Mouse (Mus musculus) stomach, embryonic 14.5 days (tissue): ENCODE results near the gene Olfm2. TPM values are rescaled to one million over a fixed set of nuclear protein-coding genes. Genes with fewer than 3 reads are reported as not detected.

Source experiments
- ATAC-seq: fragments of 200-750 bp; cut with Nextera tagmentation; 2 replicates; pipeline ENCODE4 v1.8.0; 2017; ENCODE audit warnings: low read depth, moderate TSS enrichment; ENCODE audit not compliant: insufficient number of reproducible peaks, insufficient read depth, low FRiP score
- H3K27ac ChIP-seq: fragments of 300-500 bp; sonication (generic); 2 replicates; pipeline ENCODE4 v1.5.1; 2014; ENCODE audit warnings: mild to moderate bottlenecking, low read length, moderate library complexity, mixed read lengths
- H3K27me3 ChIP-seq: fragments of 300-500 bp; sonication (generic); 2 replicates; pipeline ENCODE4 v1.6.1; 2014; ENCODE audit warnings: low read length, control low read depth, mixed read lengths; ENCODE audit not compliant: control insufficient read depth, insufficient read depth
- H3K36me3 ChIP-seq: fragments of 300-500 bp; sonication (generic); 2 replicates; pipeline ENCODE4 v1.6.1; 2014; ENCODE audit warnings: mild to moderate bottlenecking, control low read depth, low read length, moderate library complexity, mixed read lengths; ENCODE audit not compliant: control insufficient read depth, insufficient read depth
- H3K4me1 ChIP-seq: fragments of 300-500 bp; sonication (generic); 2 replicates; pipeline ENCODE4 v1.6.1; 2014; ENCODE audit warnings: low read length, control low read depth, mixed read lengths; ENCODE audit not compliant: control insufficient read depth, insufficient read depth
- H3K4me2 ChIP-seq: fragments of 300-500 bp; sonication (generic); replicated peaks from 2 replicates; pipeline ENCODE4 v1.6.1; 2014; ENCODE audit warnings: low read depth, low read length, control low read depth
- H3K4me3 ChIP-seq: fragments of 300-500 bp; sonication (generic); 2 replicates; pipeline ENCODE4 v1.5.1; 2014; ENCODE audit warnings: low read depth, low read length, control low read depth
- H3K9ac ChIP-seq: fragments of 300-500 bp; sonication (generic); replicated peaks from 2 replicates; pipeline ENCODE4 v1.6.1; 2014; ENCODE audit warnings: low read depth, mild to moderate bottlenecking, control low read depth, low read length, moderate library complexity, mixed read lengths
- H3K9me3 ChIP-seq: fragments of 300-500 bp; sonication (generic); 2 replicates; pipeline ENCODE4 v1.6.1; 2016; ENCODE audit warnings: low read depth, low read length, control low read depth; ENCODE audit not compliant: control insufficient read depth
- WGBS: fragments of 180-500 bp; shearing (Covaris S2); extraction: QIAGEN DNeasy Blood & Tissue Kit; methylation state at CpG from one replicate; pipeline ENCODE4 v1.1.7; 2014; 5-methylcytosine and 5-hydroxymethylcytosine counted together
- polyA plus RNA-seq: library from polyadenylated mRNA; unstranded; fragments of >200 nt; fragmentation: Nextera tagmentation; extraction: Ambion mirVana; gene quantifications from 2 replicates; pipeline ENCODE4 v1.2.1, GENCODE M21; 2014

Olfm2 gene
- polyA plus RNA-seq, 1 experiment from 2014 or later = 8.6 TPM

DNA sequence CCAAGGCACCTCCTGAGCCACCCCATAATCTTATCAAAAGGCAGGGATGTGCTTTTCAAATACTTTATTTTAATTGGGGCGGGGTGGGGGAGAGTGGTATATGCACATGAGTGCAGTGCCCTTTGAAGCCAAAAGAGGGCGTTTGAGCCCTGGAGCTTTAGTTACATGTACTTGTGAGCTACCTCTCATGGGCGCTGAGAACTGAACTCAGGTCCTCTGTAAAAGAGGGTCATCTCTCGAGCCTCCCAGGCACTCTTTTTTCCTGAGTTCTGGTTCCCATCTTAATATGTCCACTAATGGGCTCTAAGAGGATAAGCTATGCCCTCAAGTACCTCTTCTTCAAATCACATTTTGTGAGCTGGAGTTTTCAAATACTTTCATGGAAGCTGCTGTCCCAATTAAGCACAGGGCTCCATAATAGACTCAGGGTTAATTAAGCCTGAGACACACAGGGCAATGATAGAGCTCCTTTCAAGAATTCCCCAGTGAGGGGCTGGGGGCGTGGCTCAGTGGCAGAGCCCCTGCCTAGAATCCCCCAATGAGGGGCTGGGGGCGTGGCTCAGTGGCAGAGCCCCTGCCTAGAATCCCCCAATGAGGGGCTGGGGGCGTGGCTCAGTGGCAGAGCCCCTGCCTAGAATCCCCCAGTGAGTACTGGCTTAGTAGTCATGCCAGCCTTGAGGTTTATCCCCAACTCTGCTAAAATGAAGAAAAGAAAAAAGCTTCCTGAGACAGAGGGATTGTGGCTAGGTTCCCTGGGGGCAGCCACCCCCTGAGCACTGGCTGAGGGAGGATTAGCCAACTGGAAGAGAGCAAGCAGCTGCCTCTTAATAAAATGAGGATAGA, 64.4 kb downstream of the Olfm2 start:
- Histone ChIP-seq H3K9me3 (no peaks in the 10 kb centered on the region), H3K36me3 (no peaks in the 10 kb centered on the region), H3K9ac (no peak overlapping the region), H3K4me2 (no peak overlapping the region), H3K27ac (no peak overlapping the region), H3K4me1 (no peaks in the 10 kb centered on the region), H3K27me3 (no peaks in the 10 kb centered on the region), H3K4me3 (no peak overlapping the region)
- no peak for ATAC-seq
- 52% methylated on average over 6 of the region's 7 CpGs for WGBS

DNA sequence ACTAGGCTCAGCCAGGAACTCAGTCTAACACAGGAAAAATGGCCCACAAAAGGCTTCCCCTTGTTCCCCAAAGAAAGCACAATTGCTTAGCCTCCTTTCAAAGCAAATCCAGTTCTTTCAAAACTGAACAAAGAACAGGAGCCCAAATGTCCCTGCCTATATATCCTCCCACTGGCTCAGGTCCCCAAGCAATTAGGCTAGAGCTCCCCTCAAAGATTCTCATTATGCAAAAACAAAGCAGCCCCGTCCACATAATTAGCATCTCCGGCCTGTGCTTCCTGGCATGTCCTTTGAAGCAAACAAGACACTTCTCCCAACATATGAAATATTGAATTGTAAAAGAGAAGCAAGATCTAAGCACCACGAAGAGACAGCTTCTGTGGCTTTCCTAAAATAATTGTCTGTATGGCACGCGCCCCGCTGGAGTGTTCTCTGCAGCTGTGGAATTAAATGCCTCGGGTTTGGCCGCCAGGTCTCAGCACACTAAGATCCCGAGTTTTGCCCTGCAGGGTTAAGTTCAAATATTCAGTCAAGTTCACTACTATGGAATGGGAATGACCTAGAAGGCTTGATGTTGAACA, 65.7 kb downstream of the Olfm2 start:
- 79% methylated on average over 9 of the region's 9 CpGs for WGBS

DNA sequence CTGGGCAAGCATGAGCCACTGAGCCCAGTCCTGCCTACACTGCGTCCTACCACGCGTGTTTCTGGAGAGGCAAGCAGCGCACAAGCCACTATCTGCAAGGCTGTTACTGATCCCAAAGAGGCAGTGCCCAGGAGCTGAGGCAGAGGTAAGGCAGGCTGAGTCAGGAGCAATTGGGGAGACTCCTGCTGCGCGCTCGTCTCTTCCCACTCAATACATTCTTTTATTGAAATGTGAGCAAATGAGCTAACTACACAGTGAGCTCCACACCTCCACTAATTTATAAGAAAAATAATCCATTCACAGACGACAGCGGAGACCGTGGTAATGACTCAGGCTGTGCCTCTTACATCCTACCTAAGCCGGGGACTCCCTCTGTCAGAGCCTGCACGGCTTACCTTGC, 68.3 kb downstream of the Olfm2 start:
- ATAC-seq = no peak
- WGBS = 87% methylated on average over 12 of the region's 12 CpGs
- Histone ChIP-seq H3K9me3 (no peaks in the 10 kb centered on the region), H3K27me3 (no peaks in the 10 kb centered on the region), H3K9ac (no peak overlapping the region), H3K4me3 (no peak overlapping the region), H3K27ac (no peak overlapping the region), H3K4me1 (no peaks in the 10 kb centered on the region), H3K36me3 (no peaks in the 10 kb centered on the region), H3K4me2 (no peak overlapping the region)

More for the DNA sequence above, 65.7 kb downstream of the Olfm2 start:
- no peak overlapping the region for H3K27ac ChIP-seq
- no peak overlapping the region for H3K9ac ChIP-seq
- no peaks in the 10 kb centered on the region for H3K36me3 ChIP-seq
- no peak overlapping the region for H3K4me2 ChIP-seq
- H3K4me3 ChIP-seq = no peak overlapping the region
- no peak for ATAC-seq
- H3K27me3 ChIP-seq = no peaks in the 10 kb centered on the region
- no peaks in the 10 kb centered on the region for H3K9me3 ChIP-seq
- no peaks in the 10 kb centered on the region for H3K4me1 ChIP-seq

DNA sequence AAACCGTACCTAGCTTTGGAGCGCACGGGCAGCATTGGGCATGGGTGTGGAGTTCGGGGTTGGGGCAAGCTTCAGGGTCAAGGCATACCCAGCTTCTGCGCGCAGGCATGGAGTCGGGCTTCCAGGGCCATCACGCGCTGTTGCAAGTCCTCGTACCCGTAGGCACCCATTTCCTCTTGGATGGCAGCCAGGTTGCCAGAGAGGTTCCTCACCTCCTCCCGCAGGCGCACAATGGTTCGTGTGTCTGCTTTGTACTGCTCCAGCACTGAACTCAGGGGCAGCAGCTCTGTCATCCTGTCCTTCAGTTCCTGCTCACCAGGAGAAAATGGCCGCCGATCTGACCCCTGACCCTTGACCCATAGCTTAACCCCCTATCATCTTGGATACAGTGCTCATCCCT, 74.1 kb downstream of the Olfm2 start:
- no peak for ATAC-seq
- H3K27me3 ChIP-seq = no peaks in the 10 kb centered on the region
- H3K9me3 ChIP-seq = no peaks in the 10 kb centered on the region
- H3K27ac ChIP-seq = no peak overlapping the region
- H3K9ac ChIP-seq = no peak overlapping the region
- H3K4me3 ChIP-seq = no peak overlapping the region
- H3K36me3 ChIP-seq = no peaks in the 10 kb centered on the region
- no peak overlapping the region for H3K4me2 ChIP-seq
- no peaks in the 10 kb centered on the region for H3K4me1 ChIP-seq
- 87% methylated on average over 16 of the region's 16 CpGs for WGBS

DNA sequence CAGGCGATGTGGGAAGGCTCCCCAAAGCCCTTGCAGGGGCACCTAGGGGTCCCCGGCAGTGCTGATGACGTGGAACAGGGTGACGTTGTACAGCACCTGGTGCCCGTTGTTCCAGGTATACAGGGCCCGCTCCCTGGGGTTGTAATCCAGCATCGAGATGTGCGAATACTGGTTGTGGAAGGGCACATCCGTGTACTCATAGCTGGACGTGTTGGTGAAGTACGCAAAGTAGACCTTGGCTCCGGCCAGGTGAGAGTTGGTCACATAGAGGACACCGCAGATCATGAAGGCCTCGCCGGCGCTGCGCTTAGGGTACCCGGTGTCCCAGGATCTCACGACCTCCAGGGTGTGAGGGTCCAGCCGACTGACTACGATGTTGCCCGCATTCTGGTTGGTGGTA, 78.1 kb downstream of the Olfm2 start:
- no peaks in the 10 kb centered on the region for H3K27me3 ChIP-seq
- H3K27ac ChIP-seq = no peak overlapping the region
- no peak overlapping the region for H3K9ac ChIP-seq
- ATAC-seq = no peak
- H3K4me1 ChIP-seq = no peaks in the 10 kb centered on the region
- H3K4me3 ChIP-seq = no peak overlapping the region
- H3K9me3 ChIP-seq = no peaks in the 10 kb centered on the region
- H3K4me2 ChIP-seq = no peak overlapping the region
- 90% methylated on average over 22 of the region's 22 CpGs for WGBS
- peaks cover 12% of the 10 kb centered on the region for H3K36me3 ChIP-seq

DNA sequence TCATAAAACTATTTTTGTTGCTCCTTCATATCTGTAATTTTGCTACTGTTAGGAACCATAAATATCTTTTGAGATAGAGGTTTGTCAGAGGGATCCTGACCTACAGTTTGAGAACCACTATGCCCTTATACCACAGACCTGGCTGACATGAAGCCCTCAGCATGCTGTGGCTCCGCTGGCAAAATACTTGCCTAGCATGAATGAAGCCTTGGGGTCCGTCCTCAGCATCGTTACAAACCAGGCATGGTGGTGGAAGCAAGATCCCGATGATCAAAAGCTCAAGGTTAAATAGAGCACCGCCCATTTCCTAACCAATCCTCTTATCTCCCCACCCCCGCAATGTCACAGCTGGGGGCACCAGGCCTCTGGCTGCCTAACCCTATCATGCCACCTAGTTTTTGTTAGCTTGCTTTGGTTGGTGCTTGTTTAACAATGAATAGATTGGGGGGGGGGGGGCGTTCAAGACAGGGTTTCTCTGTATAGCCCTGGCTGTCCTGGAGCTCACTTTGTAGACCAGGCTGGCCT, 79.6 kb downstream of the Olfm2 start:
- WGBS = 12% methylated on average over 7 of the region's 7 CpGs
- ATAC-seq = no peak
- no peaks in the 10 kb centered on the region for H3K4me1 ChIP-seq

DNA sequence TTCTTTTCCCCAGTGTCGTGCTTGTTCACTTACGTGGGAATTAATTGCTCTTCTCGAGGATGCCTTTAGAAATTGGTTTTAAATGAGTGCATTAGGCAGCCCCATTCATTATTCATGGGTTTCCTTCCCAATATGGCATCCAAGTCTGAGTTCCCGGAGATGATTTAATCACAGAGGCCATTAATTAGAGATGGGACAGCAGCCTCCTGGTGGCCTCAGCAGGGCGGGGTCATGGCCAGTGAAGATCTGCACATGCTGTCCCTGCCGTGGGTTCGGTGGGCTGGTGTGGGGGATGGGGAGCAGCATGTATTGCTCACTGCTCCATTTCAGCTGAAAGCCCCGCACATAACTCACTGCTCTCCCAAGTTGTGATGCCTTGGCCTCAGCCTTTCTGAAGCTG, 80.2 kb downstream of the Olfm2 start:
- 23% methylated on average over 8 of the region's 8 CpGs for WGBS
- Histone ChIP-seq H3K27ac (no peak overlapping the region), H3K36me3 (peaks cover 28% of the 10 kb centered on the region), H3K4me3 (no peak overlapping the region), H3K4me1 (no peaks in the 10 kb centered on the region), H3K9ac (no peak overlapping the region), H3K9me3 (no peaks in the 10 kb centered on the region), H3K4me2 (no peak overlapping the region), H3K27me3 (no peaks in the 10 kb centered on the region)
- ATAC-seq = no peak

More for the DNA sequence above, 79.6 kb downstream of the Olfm2 start:
- no peak overlapping the region for H3K4me2 ChIP-seq
- H3K4me3 ChIP-seq = no peak overlapping the region
- peaks cover 27% of the 10 kb centered on the region for H3K36me3 ChIP-seq
- no peaks in the 10 kb centered on the region for H3K27me3 ChIP-seq
- H3K9ac ChIP-seq = no peak overlapping the region
- no peak overlapping the region for H3K27ac ChIP-seq
- H3K9me3 ChIP-seq = no peaks in the 10 kb centered on the region

DNA sequence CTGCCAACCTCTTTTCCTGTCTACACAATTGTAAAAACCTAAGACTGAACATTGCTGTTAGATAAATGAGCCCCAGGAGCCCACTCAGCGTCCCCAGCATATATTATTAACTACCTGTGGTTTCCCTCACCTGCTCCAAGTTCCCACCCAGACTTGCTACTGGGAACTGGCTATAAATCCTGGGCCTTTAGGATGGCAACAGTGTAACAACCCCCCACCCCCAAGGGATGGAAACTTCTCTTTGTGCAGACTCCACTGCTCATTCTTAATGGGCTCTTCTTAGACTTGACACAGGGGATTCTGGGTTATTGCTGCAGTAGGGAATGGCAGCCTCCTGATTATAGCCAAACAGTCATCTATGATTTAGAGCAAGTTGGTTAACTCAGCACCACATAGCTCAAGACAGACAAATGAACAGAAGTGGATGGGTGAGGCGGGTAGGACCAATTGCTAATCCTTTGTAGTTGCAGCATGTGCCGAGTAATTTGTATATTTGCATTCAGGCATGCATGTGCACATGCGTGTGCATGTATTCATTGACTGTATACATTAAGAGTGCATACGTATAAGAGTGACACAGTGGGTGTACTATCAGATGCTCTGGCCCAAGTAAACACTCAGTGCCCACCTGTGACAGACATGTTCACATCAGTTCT, 81.0 kb downstream of the Olfm2 start:
- no peak overlapping the region for H3K4me2 ChIP-seq
- no peak overlapping the region for H3K9ac ChIP-seq
- no peaks in the 10 kb centered on the region for H3K9me3 ChIP-seq
- H3K36me3 ChIP-seq = peaks cover 34% of the 10 kb centered on the region
- H3K27me3 ChIP-seq = no peaks in the 10 kb centered on the region
- H3K4me1 ChIP-seq = no peaks in the 10 kb centered on the region
- 74% methylated on average over 5 of the region's 5 CpGs for WGBS
- H3K4me3 ChIP-seq = no peak overlapping the region
- no peak overlapping the region for H3K27ac ChIP-seq
- ATAC-seq = no peak
